Mouse (Mus musculus): ENCODE measurements at regions not wholly inside any gene's neighbourhood (a gene's known extent, or its start where the extent isn't known, plus 50 kb on each side); places are given as distances from the start of the nearest gene placed in this dataset.

DNA sequence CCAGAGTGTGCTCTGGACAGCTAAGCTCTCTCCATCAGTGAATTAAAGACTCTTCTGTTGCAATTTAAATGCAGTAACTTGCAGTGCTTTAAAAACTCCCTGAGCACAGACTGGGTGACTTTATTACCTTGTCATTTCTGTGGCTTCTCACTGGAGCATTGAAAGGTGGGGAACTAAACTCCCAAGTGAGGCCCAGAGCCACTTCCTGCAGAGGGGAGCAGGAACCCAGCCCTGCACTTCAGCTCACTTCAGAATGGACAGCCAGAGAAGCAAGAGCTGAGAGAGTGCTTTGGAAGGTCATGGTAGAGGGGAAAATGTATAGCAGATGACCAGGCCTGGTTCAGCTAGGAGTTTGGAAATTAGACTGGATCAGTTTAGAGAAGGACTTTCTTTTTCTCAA, 69.3 kb upstream of the Cnr1 start:
- no peaks in the 10 kb centered on the region for H3K79me2 ChIP-seq (replicated peaks; ENCODE audit: control insufficient read depth, insufficient read depth, low read length)
- no peak overlapping the region for H3K9ac ChIP-seq (ENCODE audit: low read depth, low read length)
- no peaks in the 10 kb centered on the region for H3K27me3 ChIP-seq (ENCODE audit: control insufficient read depth, insufficient read depth, low read length)
- H3K27ac ChIP-seq, result no peak overlapping the region
- H3K4me1 ChIP-seq (ENCODE audit: control insufficient read depth, insufficient read depth, low read length), result no peaks in the 10 kb centered on the region
- intact Hi-C loops (cut with DNase I), result no loop called here
- H3K4me3 ChIP-seq, result no peak overlapping the region
- TF ChIP-seq POLR2A (IDR thresholded peaks at IDR 0.05; ENCODE audit: insufficient read depth, low read depth, low read length) (no peak), CTCF (IDR thresholded peaks at IDR 0.05) (no peak), EP300 (IDR thresholded peaks at IDR 0.05; ENCODE audit: insufficient read depth, low read depth, low read length) (no peak)
- no peaks in the 10 kb centered on the region for H3K36me3 ChIP-seq (ENCODE audit: control insufficient read depth, insufficient read depth, low read length)
- DNase-seq, result no peak

DNA sequence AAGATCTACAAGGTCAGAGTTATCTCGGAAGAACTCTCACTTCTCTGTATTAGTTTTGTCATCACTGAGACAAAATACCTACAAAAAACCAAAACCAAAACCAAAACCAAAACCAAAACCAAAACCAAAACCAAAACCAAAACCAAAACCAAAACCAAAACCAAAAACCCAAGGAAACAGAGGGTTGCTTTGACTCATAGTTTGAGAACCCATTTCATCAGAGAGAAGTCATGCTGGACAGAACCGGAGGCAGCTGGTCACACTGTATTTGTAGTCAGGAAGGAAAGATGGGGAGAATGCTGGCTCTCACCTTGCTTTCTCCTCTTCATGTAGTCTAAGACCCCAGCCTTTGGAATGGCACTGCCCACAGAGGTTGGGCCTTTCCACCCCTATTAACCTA, 57.3 kb upstream of the Cnr1 start:
- H3K27me3 ChIP-seq (ENCODE audit: control insufficient read depth, insufficient read depth, low read length), result no peaks in the 10 kb centered on the region
- no peak overlapping the region for H3K9ac ChIP-seq (ENCODE audit: low read depth, low read length)
- H3K4me3 ChIP-seq, result no peak overlapping the region
- intact Hi-C loops (cut with DNase I), result no loop called here
- TF ChIP-seq CTCF (IDR thresholded peaks at IDR 0.05) (no peak), EP300 (IDR thresholded peaks at IDR 0.05; ENCODE audit: insufficient read depth, low read depth, low read length) (no peak), POLR2A (IDR thresholded peaks at IDR 0.05; ENCODE audit: insufficient read depth, low read depth, low read length) (no peak)
- DNase-seq, result no peak
- H3K27ac ChIP-seq, result no peak overlapping the region
- no peaks in the 10 kb centered on the region for H3K79me2 ChIP-seq (replicated peaks; ENCODE audit: control insufficient read depth, insufficient read depth, low read length)
- 94% methylated on average over 2 of the region's 2 CpGs for whole genome bisulfite sequencing
- H3K4me1 ChIP-seq (ENCODE audit: control insufficient read depth, insufficient read depth, low read length), result no peaks in the 10 kb centered on the region
- no peaks in the 10 kb centered on the region for H3K36me3 ChIP-seq (ENCODE audit: control insufficient read depth, insufficient read depth, low read length)

DNA sequence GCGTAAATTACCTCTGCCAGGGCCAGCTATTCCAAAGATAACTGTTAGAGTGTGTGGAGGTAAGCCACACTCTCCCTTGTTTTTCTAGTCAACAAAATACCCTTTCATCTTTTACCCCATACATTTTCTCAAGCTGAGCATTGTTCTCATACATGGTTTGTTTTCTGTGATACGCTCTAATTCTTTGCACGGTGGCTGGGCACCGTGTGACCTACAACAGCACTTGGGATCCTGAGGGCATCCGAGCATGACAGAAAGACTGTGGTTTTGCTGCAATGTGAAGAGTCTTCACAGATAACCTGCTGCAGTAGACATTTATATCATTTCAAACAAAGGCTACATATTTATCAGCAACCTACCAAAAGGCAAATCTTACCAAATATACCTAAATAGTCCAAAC, 55.1 kb upstream of the Cnr1 start:
- no peak for TF ChIP-seq EP300 (IDR thresholded peaks at IDR 0.05; ENCODE audit: insufficient read depth, low read depth, low read length)
- no peak for TF ChIP-seq CTCF (IDR thresholded peaks at IDR 0.05)
- TF ChIP-seq POLR2A (IDR thresholded peaks at IDR 0.05; ENCODE audit: insufficient read depth, low read depth, low read length), result no peak
- no peak overlapping the region for H3K4me3 ChIP-seq
- no peak overlapping the region for H3K27ac ChIP-seq
- 74% methylated on average over 5 of the region's 5 CpGs for WGBS
- no peaks in the 10 kb centered on the region for H3K79me2 ChIP-seq (replicated peaks; ENCODE audit: control insufficient read depth, insufficient read depth, low read length)
- DNase-seq, result no peak
- H3K4me1 ChIP-seq (ENCODE audit: control insufficient read depth, insufficient read depth, low read length), result no peaks in the 10 kb centered on the region
- intact Hi-C loops (cut with DNase I), result no loop called here
- no peaks in the 10 kb centered on the region for H3K27me3 ChIP-seq (ENCODE audit: control insufficient read depth, insufficient read depth, low read length)
- no peak overlapping the region for H3K9ac ChIP-seq (ENCODE audit: low read depth, low read length)
- no peaks in the 10 kb centered on the region for H3K36me3 ChIP-seq (ENCODE audit: control insufficient read depth, insufficient read depth, low read length)

Small RNA genes in the stretch of these regions (microRNA-seq; reads per million reads assigned to microRNA genes)
- gene Gm23304, result 0 reads per million in 2 experiments
